Mouse (Mus musculus): ENCODE results near the gene Erbb3.
"Not testable (repeated sequence)": the region's sequence is repeated elsewhere in the genome, so short reads cannot be mapped to it uniquely, and the experiment has no call there.

The Erbb3 gene

GRCm38 (mm10) chr10:128550144-128550823 lies 39.2 kb downstream of the Erbb3 start:
- DNase-seq, result not testable (repeated sequence)

DNA sequence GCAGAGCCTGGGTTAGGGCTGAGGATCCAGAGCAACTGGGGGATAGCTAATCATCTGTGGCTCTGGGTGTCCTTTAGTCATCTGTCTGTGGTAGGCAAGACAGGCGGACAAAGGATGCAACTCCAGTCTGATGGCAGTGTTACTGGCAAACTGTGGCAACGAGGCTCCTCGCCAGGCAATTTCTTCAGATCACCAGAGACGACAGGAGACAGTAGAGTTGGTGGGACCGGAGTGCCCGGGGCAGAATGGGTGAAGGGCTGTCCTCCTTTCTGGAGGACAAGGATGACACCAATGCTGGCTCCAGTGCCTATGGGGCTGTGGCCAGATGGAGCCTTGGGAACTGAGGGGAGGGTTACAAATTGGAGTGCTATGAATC lies 39.8 kb downstream of the Erbb3 start:
- DNase-seq, result peak; percentile 36 to 38

DNA sequence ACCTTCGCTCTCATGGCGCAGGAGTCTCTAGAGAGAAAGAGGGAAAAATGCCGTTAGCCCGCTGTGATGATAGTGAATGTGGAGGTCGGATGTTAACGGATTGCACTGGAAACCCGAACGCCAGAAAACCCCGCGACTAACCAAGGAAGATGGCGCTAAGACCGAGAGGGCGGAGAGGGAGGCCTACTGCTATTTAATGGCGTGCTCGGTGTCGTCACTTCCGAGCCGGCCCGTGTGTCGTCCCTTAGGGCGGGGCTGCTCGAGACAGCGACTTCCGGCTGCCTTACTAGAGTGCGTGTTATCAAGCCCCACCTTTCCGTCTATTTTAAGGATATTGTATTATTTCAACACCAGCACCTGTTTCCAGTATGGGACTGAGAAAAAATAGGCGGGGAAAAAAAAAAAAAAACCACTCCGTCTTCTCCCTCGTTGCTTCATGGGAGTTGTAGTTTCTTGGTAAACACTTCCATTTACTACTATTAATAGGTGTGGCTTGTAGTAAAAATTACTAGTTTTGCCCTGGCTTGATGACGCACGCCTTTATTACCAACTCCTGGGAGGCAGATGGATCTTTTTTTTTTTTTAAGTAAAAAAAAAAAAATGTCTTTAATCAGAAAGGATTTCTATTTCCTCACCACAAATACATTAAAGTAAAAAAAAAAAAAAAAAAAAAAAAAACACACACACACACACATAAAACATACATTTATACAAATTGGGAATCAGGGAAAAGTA lies 40.3 kb downstream of the Erbb3 start, which contains the start of gene Rpl41:
Gene Rpl41, minus strand, starts transcription at position 359 of the 735 bp plus-strand sequence.
- peak; percentile 88 to 90 for DNase-seq

DNA sequence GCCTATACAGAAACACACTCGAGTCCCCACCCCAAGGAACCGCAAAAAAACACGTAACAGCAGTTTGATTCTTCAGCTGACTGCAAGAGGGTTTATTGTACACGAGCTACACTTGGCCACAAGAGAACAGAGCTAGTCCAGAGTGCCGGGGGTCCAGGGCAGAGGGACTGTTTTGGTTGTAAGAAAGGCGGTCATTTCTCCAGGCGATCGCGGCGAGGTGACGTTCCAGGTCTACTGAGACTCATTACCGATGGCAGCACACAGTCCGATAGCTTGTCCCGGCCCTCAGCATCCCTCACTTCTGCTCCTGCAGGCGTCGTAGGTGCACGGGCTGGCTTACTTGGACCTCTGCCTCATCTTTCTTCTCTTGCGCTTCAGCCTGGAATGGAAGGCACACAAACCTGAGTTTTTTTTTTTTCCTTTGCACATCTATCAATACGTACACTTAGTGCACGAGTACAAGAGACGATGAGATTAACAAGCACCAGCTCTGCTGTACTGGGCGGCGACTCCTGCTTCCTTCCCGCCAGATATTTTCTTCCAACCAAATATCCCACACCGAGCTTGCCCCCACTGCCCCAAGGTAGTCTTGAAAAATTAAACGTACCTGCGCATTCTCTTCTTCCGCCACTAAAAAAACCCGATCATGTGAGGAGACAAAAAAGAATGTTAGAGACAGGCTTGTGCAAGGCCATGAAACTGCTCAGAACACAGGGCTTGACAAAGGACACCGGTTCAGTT lies 41.2 kb downstream of the Erbb3 start:
- peak in 1 of 2 experiments; percentile 59 for DNase-seq

DNA sequence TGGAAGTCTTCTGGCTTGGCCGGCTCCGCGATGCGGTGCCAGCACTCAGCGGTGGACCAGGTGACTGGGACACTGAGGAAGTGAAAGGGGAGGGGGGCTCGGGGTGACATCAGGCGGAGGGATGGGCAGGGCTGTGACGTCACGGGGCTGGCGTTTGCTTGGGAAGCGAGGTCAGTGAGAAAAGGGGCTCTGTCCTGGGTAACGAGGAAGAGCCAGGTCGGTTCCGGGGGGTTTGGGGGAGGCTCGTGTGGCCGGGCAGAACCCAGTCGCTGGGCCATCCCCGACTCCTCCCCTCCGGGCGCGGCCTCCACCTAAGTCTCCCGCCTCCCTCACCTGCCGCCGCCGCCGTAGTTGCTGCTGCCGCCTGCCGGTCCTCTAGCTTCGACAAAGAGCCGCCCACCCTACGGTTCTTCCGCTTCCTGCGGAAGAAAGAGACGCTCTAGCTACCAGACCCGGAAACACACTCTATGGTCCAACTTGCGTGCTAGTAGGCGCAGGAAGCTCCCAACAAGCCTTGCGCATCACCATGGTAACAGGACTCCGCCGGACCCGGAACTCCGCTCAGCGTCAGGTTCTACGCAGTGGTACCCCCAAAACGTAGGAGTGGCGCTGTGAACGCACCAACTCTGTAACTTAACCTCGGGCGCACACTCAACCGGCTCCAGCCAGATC lies 42.0 kb downstream of the Erbb3 start, which contains the start of gene Zc3h10:
Gene Zc3h10, minus strand, starts transcription at position 414 of the 672 bp plus-strand sequence.
- peak; percentile 93 for DNase-seq

- no peak for DNase-seq
Observed at GRCm38 (mm10) chr10:128546787-128547186, 42.7 kb downstream of the Erbb3 start.

GRCm38 (mm10) chr10:128546361-128546760 lies 43.1 kb downstream of the Erbb3 start:
- DNase-seq, result no peak

- DNase-seq, result no peak
Observed at GRCm38 (mm10) chr10:128545570-128545898, 43.9 kb downstream of the Erbb3 start.

DNA sequence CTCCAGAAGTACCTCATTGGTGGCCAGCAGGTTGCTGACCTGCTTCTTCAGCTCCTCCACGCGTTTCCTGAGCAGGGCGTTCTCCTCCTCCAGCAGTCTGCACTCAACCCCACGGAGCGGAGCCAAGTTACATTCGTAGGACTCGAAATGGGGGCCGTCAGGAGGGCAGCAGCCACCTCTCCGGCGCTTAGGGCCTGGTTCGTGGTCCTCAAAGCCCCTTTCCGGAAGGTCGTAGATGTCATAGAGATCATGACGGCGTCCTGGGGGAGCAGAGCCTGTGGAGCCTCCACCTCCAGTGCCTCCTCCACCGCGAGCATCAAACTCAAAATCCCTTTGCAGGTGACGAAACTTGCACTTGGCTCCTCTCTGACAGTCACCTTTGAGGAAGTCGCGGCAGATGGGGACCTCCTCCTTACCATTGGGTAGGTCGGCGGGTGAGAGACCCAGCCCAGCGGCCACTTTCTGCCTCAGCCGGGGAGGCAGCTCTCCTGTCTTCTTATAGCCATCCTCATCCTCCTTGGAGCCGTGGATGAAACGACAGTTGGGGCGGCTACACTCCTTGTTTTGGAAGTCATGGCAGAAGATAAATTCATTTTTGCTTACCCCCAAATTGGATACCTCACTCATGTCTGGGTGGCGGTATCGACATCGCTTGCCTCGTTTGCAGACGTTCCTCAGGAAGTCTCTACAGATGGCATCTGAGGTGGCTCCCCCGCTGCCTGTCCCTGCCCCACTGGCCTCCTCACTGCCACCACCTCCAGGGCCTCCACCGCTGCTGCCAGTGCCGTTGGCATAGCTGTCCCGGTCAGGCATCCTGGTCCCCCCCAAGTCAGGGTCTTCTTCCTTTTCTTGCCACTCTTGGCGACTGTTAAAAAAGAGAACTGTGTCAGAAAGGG lies 44.5 kb downstream of the Erbb3 start:
- DNase-seq, result no peak

DNA sequence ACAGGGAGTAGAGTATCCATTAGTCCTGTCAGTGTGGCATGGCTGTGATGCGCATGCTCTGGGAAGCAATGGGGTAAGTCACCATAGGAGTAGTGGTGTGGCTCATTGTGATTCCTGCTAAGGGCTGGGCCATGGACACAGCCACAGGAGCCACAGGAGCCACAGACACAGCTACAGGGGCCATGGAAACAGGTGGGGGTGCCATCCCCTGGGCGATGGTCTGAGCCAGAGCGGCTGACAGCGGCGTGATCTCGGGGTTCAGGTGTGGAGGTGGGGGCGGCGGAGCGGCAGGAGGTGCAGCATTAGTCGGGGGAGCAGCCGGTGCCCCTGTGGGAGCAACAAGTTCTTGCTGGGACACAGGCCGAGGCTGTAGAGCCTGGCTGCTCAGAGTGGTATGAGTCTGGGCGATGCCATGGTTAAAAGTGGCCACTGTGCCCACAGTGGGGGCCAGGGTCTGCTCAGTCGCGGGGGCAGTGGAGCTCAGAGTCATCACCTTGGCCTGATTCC lies 45.2 kb downstream of the Erbb3 start:
- no peak for DNase-seq

DNA sequence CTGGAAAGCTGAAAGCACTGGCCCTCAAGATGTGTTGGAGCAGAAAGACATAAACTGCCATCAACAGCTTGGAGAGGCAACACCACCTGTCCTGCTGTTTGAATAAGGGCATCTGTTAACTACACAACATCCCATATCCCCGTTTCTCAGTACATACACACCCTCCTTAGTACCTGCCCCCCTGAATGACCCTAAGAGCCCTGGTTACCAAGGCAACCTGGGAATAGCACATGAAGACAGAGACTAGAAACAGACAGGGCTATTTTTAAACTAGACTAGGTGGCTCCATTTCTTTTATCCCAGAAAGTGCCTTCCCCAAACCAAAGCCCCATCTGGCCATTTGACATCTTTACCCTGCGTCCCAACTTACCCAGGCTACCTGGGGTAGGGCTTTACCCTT lies 46.4 kb downstream of the Erbb3 start:
- no peak for DNase-seq

DNA sequence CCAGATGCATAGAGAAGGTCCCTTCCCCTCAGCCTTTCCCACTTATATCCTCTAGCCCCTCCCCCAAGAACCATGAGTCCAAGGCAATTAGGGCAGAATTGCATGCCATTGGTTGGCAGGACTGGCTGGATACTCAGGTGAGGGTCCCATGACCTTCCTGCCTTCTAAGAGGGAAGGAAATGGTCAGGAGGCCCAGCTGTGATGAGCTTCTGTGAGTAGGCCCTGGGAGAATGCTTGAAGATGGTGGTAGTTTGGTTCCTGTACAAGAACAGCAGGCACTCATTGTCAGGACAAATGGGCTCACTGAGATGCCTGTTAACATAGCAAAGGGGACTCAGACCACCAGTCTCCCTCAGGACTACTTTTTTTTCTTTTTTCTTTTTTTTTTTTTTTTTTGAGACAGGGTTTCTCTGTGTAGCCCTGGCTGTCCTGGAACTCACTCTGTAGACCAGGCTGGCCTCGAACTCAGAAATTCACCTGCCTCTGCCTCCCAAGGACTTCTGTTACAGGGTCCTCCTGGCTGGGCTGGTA lies 51.0 kb downstream of the Erbb3 start:
- no peak for DNase-seq

DNA sequence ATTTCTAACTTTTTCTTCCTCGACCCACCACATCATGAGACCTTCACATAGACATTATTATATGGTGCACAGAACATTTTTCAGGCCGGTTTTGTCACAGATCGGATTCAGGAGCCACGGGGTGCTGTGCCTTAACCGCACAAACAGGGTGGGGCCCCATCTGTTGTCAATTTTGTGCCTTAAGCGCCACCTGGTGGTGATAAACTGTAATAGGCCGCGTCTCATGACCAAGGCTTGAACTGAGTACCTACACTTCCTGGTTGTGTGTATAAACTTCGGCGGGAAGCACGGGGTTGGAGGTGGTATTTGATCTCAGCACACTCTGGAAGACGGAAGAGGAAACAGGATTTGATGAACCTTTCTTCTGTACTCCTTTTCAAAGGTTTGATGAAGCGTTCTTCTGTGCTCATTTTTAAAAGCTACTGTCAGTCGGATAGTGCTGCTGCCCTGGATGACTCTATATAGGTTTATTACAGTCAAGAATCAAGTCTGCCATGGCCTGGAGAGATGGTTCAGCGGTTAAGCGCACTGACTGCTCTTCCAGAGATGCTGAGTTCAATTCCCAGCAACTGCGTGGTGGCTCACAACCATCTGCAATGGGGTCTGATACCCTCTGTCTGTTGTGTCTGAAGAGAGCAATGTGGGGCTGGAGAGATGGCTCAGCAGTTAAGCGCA lies 53.0 kb downstream of the Erbb3 start:
- peak; percentile 88 to 94 for DNase-seq

DNA sequence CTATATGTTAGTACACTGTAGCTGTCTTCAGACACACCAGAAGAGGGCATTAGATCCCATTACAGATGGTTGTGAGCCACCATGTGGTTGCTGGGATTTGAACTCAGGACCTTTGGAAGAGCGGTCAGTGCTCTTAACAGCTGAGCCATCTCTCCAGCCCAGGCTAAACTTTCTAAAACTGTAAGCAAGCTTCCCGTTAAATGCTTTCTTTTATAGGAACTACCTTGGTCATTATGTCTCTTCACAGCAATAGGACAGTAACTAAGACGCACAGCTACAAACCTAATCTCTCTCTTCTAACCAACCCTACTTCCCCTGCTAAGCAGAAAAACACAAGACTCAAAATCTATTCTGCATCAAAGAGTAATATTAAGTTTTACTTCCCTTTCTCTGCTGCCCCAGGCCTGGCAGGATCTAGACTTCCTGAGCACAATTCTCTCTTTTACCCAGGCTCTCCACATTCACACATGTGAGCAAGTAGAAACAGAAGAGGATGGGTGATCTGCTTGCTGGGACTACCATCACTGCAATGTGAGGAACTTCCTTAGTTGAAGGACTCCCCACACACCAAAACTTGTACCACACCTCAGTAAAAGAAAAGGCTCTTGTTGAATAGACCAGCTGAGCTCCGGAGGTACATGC lies 53.7 kb downstream of the Erbb3 start:
- no peak for DNase-seq

GRCm38 (mm10) chr10:128535206-128535605 lies 54.2 kb downstream of the Erbb3 start:
- no peak for DNase-seq

GRCm38 (mm10) chr10:128526366-128527356 lies 62.8 kb downstream of the Erbb3 start:
- no peak for DNase-seq

- DNase-seq, result peak; percentile 89 to 90
Observed at GRCm38 (mm10) chr10:128525671-128526308, 63.7 kb downstream of the Erbb3 start, which contains the start of gene Esyt1. TSS of gene Esyt1 (minus strand) at chr10:128525871.
